Mouse (Mus musculus): ENCODE measurements around the gene Asb7.

DNA sequence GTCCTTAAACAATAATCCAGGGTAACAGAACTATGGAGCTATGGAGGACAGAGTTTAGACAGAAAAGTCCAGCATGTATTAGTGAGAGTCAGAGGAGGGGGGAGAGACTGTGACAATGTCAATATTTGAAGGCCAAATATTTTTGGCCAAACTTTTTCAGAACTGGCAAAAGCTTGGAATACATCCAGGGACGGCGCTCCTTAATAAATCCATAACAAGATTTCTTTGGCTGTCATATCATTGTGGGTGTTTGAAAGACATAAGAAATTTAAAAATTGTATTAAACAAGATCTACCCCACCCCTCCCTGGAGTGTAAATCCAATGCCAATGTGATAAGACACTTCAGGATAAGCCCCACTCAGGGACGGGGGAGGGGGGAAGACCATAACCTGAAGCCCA, 89.3 kb downstream of the Asb7 start:
- TF ChIP-seq MAFK (IDR thresholded peaks at IDR 0.05; ENCODE audit: insufficient read depth, low read depth, low read length) (no peak), ZC3H11A (IDR thresholded peaks at IDR 0.05; ENCODE audit: borderline replicate concordance, low read depth, low read length) (no peak)

Data from ES-E14 (cell line).